Mouse (Mus musculus): Measurements from ENCODE around the gene Esam.

DNA sequence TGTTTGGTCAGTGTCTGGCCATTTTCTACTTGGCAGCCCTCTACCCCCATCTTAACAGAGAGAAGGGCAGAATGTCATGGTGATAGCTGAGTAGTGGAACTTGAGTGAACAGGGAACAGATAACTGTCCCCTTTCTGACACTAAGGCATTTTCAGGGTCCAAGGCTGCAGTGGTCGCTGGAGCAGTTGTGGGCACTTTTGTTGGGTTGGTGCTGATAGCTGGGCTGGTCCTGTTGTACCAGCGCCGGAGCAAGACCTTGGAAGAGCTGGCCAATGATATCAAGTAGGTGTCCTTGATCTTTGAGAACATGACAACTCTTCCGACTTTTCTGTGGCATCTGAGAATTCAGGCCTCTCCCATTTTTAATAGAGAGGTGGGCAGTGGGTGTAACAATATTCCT is 9.0 kb downstream of the Esam start:
- TF ChIP-seq POLR2A (IDR thresholded peaks at IDR 0.05; ENCODE audit: borderline replicate concordance, insufficient read depth, low read length) (no peak), CTCF (IDR thresholded peaks at IDR 0.05; ENCODE audit: borderline replicate concordance, insufficient read depth, low read depth, low read length) (no peak)
